ENCODE assay signal across 9 mouse cellular contexts in genomic region chr11:59293616-59294015, GRCm38 (mm10). TPM values are rescaled to one million over a fixed set of nuclear protein-coding genes. Genes with fewer than 3 reads are reported as not detected.
DNase-seq lines count a peak whose midpoint lies in the region; ATAC-seq and TF ChIP-seq lines count a peak whose summit lies in the region.
"Had no signal": no experiment of that assay in that cellular context is flagged by ENCODE, and none has a peak within 500 bp of the region (broad histone marks: within the 10 kb centered on the region; RNA-seq: fewer than 3 reads in every experiment).

No protein-coding gene starts in this region.

- H3K79me2 ChIP-seq in myocyte (ENCODE audit: control insufficient read depth, insufficient read depth), result no peaks in the 10 kb centered on the region

- no peak overlapping the region for H3ac ChIP-seq in myocyte (ENCODE audit: control insufficient read depth, insufficient read length)

- H3K27ac ChIP-seq in forebrain, embryonic 14.5 days (ENCODE audit: low read depth, low read length), result no peak overlapping the region
- H3K27ac ChIP-seq in forebrain, embryonic 12.5 days, result no peak overlapping the region
- H3K27ac ChIP-seq in midbrain, postnatal 0 days (ENCODE audit: low read depth, low read length), result no peak overlapping the region
- H3K27ac ChIP-seq in midbrain, embryonic 16.5 days (ENCODE audit: low read length), result no peak overlapping the region
- no peak overlapping the region for H3K27ac ChIP-seq in kidney, embryonic 16.5 days (ENCODE audit: low read length)

- no peak for ATAC-seq in forebrain, embryonic 14.5 days
- no peak for ATAC-seq in forebrain, embryonic 12.5 days (ENCODE audit: low FRiP score)
- ATAC-seq in midbrain, postnatal 0 days (ENCODE audit: low FRiP score), result no peak
- ATAC-seq in midbrain, embryonic 16.5 days, result no peak
- ATAC-seq in kidney, embryonic 16.5 days (ENCODE audit: low FRiP score, low TSS enrichment), result 0 out of 2 replicates have a peak, but pooled peaks have one; percentile 46

- no peaks in the 10 kb centered on the region for H3K4me1 ChIP-seq in forebrain, embryonic 14.5 days (ENCODE audit: control insufficient read depth, insufficient read depth, low read length)
- H3K4me1 ChIP-seq in forebrain, embryonic 12.5 days, result peaks cover 16% of the 10 kb centered on the region
- peaks cover 8% of the 10 kb centered on the region; the same call in 1 of the 2 replicates for H3K4me1 ChIP-seq in midbrain, postnatal 0 days (ENCODE audit: insufficient read depth, low read length)
- peaks cover 14% of the 10 kb centered on the region for H3K4me1 ChIP-seq in midbrain, embryonic 16.5 days (ENCODE audit: control insufficient read depth, insufficient read depth, low read length)
- peaks cover 9% of the 10 kb centered on the region; the same call in 1 of the 2 replicates for H3K4me1 ChIP-seq in kidney, embryonic 16.5 days (ENCODE audit: insufficient read depth, low read length)

- peak; percentile 64 for TF ChIP-seq CTCF in midbrain, postnatal 0 days (IDR thresholded peaks at IDR 0.05)

- peaks cover 64% of the 10 kb centered on the region for H3K27me3 ChIP-seq in forebrain, embryonic 14.5 days (replicated peaks; ENCODE audit: control insufficient read depth, insufficient read depth, low read length)
- peaks cover 93% of the 10 kb centered on the region for H3K27me3 ChIP-seq in forebrain, embryonic 12.5 days
- H3K27me3 ChIP-seq in midbrain, postnatal 0 days (ENCODE audit: insufficient read depth, low read length), result peaks cover 65% of the 10 kb centered on the region
- peaks cover 63% of the 10 kb centered on the region for H3K27me3 ChIP-seq in midbrain, embryonic 16.5 days (ENCODE audit: control insufficient read depth, insufficient read depth, low read depth, low read length)
- H3K27me3 ChIP-seq in kidney, embryonic 16.5 days (ENCODE audit: insufficient read depth, low read length), result peaks cover 63% of the 10 kb centered on the region
- H3K27me3 ChIP-seq in myocyte (ENCODE audit: control insufficient read depth, insufficient read depth, insufficient read length), result peaks cover 50% of the 10 kb centered on the region

- no peaks in the 10 kb centered on the region for H3K9me3 ChIP-seq in forebrain, embryonic 14.5 days (replicated peaks; ENCODE audit: control insufficient read depth, low read length)
- H3K9me3 ChIP-seq in forebrain, embryonic 12.5 days, result no peaks in the 10 kb centered on the region
- no peaks in the 10 kb centered on the region for H3K9me3 ChIP-seq in midbrain, postnatal 0 days (ENCODE audit: low read length)
- no peaks in the 10 kb centered on the region for H3K9me3 ChIP-seq in midbrain, embryonic 16.5 days (replicated peaks; ENCODE audit: control insufficient read depth, low read length, poor library complexity, severe bottlenecking)
- H3K9me3 ChIP-seq in kidney, embryonic 16.5 days (ENCODE audit: low read length), result no peaks in the 10 kb centered on the region

- no peak overlapping the region for H3K9ac ChIP-seq in forebrain, embryonic 14.5 days (ENCODE audit: low read length)
- H3K9ac ChIP-seq in forebrain, embryonic 12.5 days, result no peak overlapping the region
- H3K9ac ChIP-seq in midbrain, postnatal 0 days (replicated peaks; ENCODE audit: low read length, poor library complexity, severe bottlenecking), result no peak overlapping the region
- H3K9ac ChIP-seq in midbrain, embryonic 16.5 days (ENCODE audit: low read depth, low read length), result no peak overlapping the region
- no peak overlapping the region for H3K9ac ChIP-seq in kidney, embryonic 16.5 days (replicated peaks; ENCODE audit: low read length)

- DNase-seq in forebrain, embryonic 14.5 days (ENCODE audit: low spot score), result peak; percentile 67
- DNase-seq in midbrain, postnatal 0 days (ENCODE audit: low spot score), result no peak
- DNase-seq in c-Kit-negative CD71-positive TER-119-positive erythroid progenitor cells, embryonic 14.5 days (ENCODE audit: low read depth, low spot score), result peak; percentile 40
- no peak for DNase-seq in urinary bladder, adult 2 months (ENCODE audit: low spot score)

- H3K4me2 ChIP-seq in forebrain, embryonic 14.5 days (ENCODE audit: low read length), result no peak overlapping the region
- no peak overlapping the region for H3K4me2 ChIP-seq in forebrain, embryonic 12.5 days
- H3K4me2 ChIP-seq in midbrain, postnatal 0 days (ENCODE audit: low read depth, low read length, poor library complexity, severe bottlenecking), result no peak overlapping the region
- H3K4me2 ChIP-seq in midbrain, embryonic 16.5 days (ENCODE audit: low read length), result no peak overlapping the region
- H3K4me2 ChIP-seq in kidney, embryonic 16.5 days (replicated peaks; ENCODE audit: low read depth, low read length), result no peak overlapping the region
- no peak overlapping the region for H3K4me2 ChIP-seq in myocyte (ENCODE audit: low read depth)

- TF ChIP-seq POLR2A in myocyte (IDR thresholded peaks at IDR 0.05; ENCODE audit: insufficient read length, low read depth), result no peak

- WGBS in forebrain, embryonic 14.5 days, result 24% methylated on average over 7 of the region's 7 CpGs
- WGBS in forebrain, embryonic 12.5 days, result 24% methylated on average over 7 of the region's 7 CpGs
- WGBS in midbrain, postnatal 0 days, result 25% methylated on average over 7 of the region's 7 CpGs
- 23% methylated on average over 7 of the region's 7 CpGs for WGBS in midbrain, embryonic 16.5 days
- WGBS in kidney, embryonic 16.5 days, result 31% methylated on average over 7 of the region's 7 CpGs

- H3K4me3 ChIP-seq in forebrain, embryonic 14.5 days (ENCODE audit: low read depth, low read length), result no peak overlapping the region
- no peak overlapping the region for H3K4me3 ChIP-seq in forebrain, embryonic 12.5 days (replicated peaks)
- no peak overlapping the region for H3K4me3 ChIP-seq in midbrain, postnatal 0 days (ENCODE audit: low read depth, low read length)
- no peak overlapping the region for H3K4me3 ChIP-seq in midbrain, embryonic 16.5 days (ENCODE audit: low read depth, low read length)
- H3K4me3 ChIP-seq in kidney, embryonic 16.5 days (ENCODE audit: low read length), result no peak overlapping the region
- no peak overlapping the region for H3K4me3 ChIP-seq in myocyte

- no peaks in the 10 kb centered on the region for H3K36me3 ChIP-seq in forebrain, embryonic 14.5 days (ENCODE audit: control insufficient read depth, insufficient read depth, low read length)
- no peaks in the 10 kb centered on the region for H3K36me3 ChIP-seq in forebrain, embryonic 12.5 days (replicated peaks)
- H3K36me3 ChIP-seq in midbrain, postnatal 0 days (ENCODE audit: insufficient read depth, low read length), result no peaks in the 10 kb centered on the region
- no peaks in the 10 kb centered on the region for H3K36me3 ChIP-seq in midbrain, embryonic 16.5 days (ENCODE audit: control insufficient read depth, insufficient read depth, low read length)
- H3K36me3 ChIP-seq in kidney, embryonic 16.5 days (ENCODE audit: insufficient read depth, low read length), result no peaks in the 10 kb centered on the region
- H3K36me3 ChIP-seq in myocyte (ENCODE audit: control insufficient read depth, insufficient read depth), result no peaks in the 10 kb centered on the region

TF ChIP-seq in myocyte, 11 proteins besides CTCF, POLR2A, EP300 and RAD21:
- TF ChIP-seq MYOG (IDR thresholded peaks at IDR 0.05; ENCODE audit: control insufficient read depth in 1 of 3, insufficient read depth in 1 of 3, insufficient read length in 2 of 3, low read depth in 2 of 3) (peak in 2 of 3 experiments; percentile 11 to 39), TCF12 (IDR thresholded peaks at IDR 0.05; ENCODE audit: insufficient read depth, poor library complexity, severe bottlenecking) (no peak), E2F4 (IDR thresholded peaks at IDR 0.05; ENCODE audit: insufficient read depth) (no peak), MYOD1 (IDR thresholded peaks at IDR 0.05; ENCODE audit: control insufficient read depth in 1 of 3, insufficient read length in 2 of 3, low read depth in 2 of 3) (peak in 1 of 3 experiments; percentile 9), TCF3 (IDR thresholded peaks at IDR 0.05; ENCODE audit: insufficient read length, low read depth) (no peak), USF1 (IDR thresholded peaks at IDR 0.05; ENCODE audit: low read depth) (no peak)

RNA-seq across cellular contexts. Expression of gene Wnt3a, which starts 3.1 kb away (rescaled TPM):
- polyA plus RNA-seq in forebrain, embryonic 14.5 days (2014; fragmentation: Nextera tagmentation; extraction: Ambion mirVana), result 0.61 and 1.1 TPM in 2 replicates
- polyA plus RNA-seq in forebrain, embryonic 12.5 days (2016; fragmentation: Nextera tagmentation; extraction: Ambion mirVana), result 4.9 and 6.8 TPM in 2 replicates
- 0.16 TPM in 1 of 2 replicates, not detected in the other for total RNA-seq in midbrain, postnatal 0 days (2014; rRNA removed)
- polyA plus RNA-seq in midbrain, postnatal 0 days (2015; fragmentation: Nextera tagmentation; extraction: Ambion mirVana), result 0.10 TPM in 1 of 2 replicates, not detected in the other
- polyA plus RNA-seq in midbrain, embryonic 16.5 days (2015; fragmentation: Nextera tagmentation; extraction: Ambion mirVana), result 0.21 and 0.26 TPM in 2 replicates
- polyA plus RNA-seq in kidney, embryonic 16.5 days (2015; fragmentation: Nextera tagmentation; extraction: Ambion mirVana), result not detected in 2 replicates
- not detected for polyA plus RNA-seq in myocyte (2012; fragmentation: generic; extraction: Trizol)
- 0.03 TPM in 2 replicates for polyA plus RNA-seq in urinary bladder, adult 2 months (2012; rRNA removed)
- polyA plus RNA-seq: large intestine, adult 2 months had no signal

RNA-seq across cellular contexts. Expression of gene Wnt9a, which starts 13.1 kb away (rescaled TPM):
- polyA plus RNA-seq in forebrain, embryonic 14.5 days (2014; fragmentation: Nextera tagmentation; extraction: Ambion mirVana), result 1.4 and 1.6 TPM in 2 replicates
- 4.9 and 5.3 TPM in 2 replicates for polyA plus RNA-seq in forebrain, embryonic 12.5 days (2016; fragmentation: Nextera tagmentation; extraction: Ambion mirVana)
- 4.2 and 5.6 TPM in 2 replicates for total RNA-seq in midbrain, postnatal 0 days (2014; rRNA removed)
- polyA plus RNA-seq in midbrain, postnatal 0 days (2015; fragmentation: Nextera tagmentation; extraction: Ambion mirVana), result 2.3 and 2.9 TPM in 2 replicates
- polyA plus RNA-seq in midbrain, embryonic 16.5 days (2015; fragmentation: Nextera tagmentation; extraction: Ambion mirVana), result 3.0 and 3.6 TPM in 2 replicates
- polyA plus RNA-seq in kidney, embryonic 16.5 days (2015; fragmentation: Nextera tagmentation; extraction: Ambion mirVana), result 1.6 and 1.8 TPM in 2 replicates
- 11.6 TPM for polyA plus RNA-seq in myocyte (2012; fragmentation: generic; extraction: Trizol)
- 11.6 and 11.7 TPM in 2 replicates for polyA plus RNA-seq in urinary bladder, adult 2 months (2012; rRNA removed)

Comparison
In these comparisons a context has a peak if more than half of its experiments do, and no peak if none do; other contexts are left out.
1. DNase-seq: peak in forebrain, embryonic 14.5 days (single experiment) and c-Kit-negative CD71-positive TER-119-positive erythroid progenitor cells, embryonic 14.5 days (single experiment); none in midbrain, postnatal 0 days (single experiment) and urinary bladder, adult 2 months (single experiment).